Mouse (Mus musculus) heart, embryonic 15.5 days (tissue): ENCODE measurements around the gene Lrp5. TPM values are rescaled to one million over a fixed set of nuclear protein-coding genes. Genes with fewer than 3 reads are reported as not detected.

Source experiments
- ATAC-seq: fragments of 200-750 bp; cut with Nextera tagmentation; replicated peaks from 2 replicates; pipeline ENCODE4 v1.8.0; 2017; ENCODE audit warnings: low read depth, moderate TSS enrichment; ENCODE audit not compliant: insufficient number of reproducible peaks, insufficient read depth, low FRiP score
- H3K27ac ChIP-seq: fragments of 300-500 bp; sonication (generic); 2 replicates; pipeline ENCODE4 v1.5.1; 2015; ENCODE audit warnings: mild to moderate bottlenecking, inconsistent platforms
- H3K27me3 ChIP-seq: fragments of 300-500 bp; sonication (generic); 2 replicates; pipeline ENCODE4 v1.6.1; 2015; ENCODE audit warnings: inconsistent platforms
- H3K36me3 ChIP-seq: fragments of 300-500 bp; sonication (generic); 2 replicates; pipeline ENCODE4 v1.6.1; 2015; ENCODE audit warnings: mild to moderate bottlenecking, inconsistent platforms
- H3K4me1 ChIP-seq: fragments of 300-500 bp; sonication (generic); replicated peaks from 2 replicates; pipeline ENCODE4 v1.6.1; 2015; ENCODE audit warnings: inconsistent platforms
- H3K4me2 ChIP-seq: fragments of 300-500 bp; sonication (generic); 2 replicates; pipeline ENCODE4 v1.6.1; 2015; ENCODE audit warnings: inconsistent platforms, mild to moderate bottlenecking, moderate library complexity
- H3K4me3 ChIP-seq: fragments of 300-500 bp; sonication (generic); 2 replicates; pipeline ENCODE4 v1.5.1; 2015; ENCODE audit warnings: mild to moderate bottlenecking, inconsistent platforms
- H3K9ac ChIP-seq: fragments of 300-500 bp; sonication (generic); 2 replicates; pipeline ENCODE4 v1.6.1; 2015; ENCODE audit warnings: mild to moderate bottlenecking, inconsistent platforms
- H3K9me3 ChIP-seq: fragments of 300-500 bp; sonication (generic); replicated peaks from 2 replicates; pipeline ENCODE4 v1.6.1; 2016; ENCODE audit warnings: inconsistent platforms
- WGBS: fragments of 180-500 bp; shearing (Covaris S2); methylation state at CpG from one replicate; pipeline ENCODE4 v1.1.7; 2015; ENCODE audit warnings: mixed read lengths; 5-methylcytosine and 5-hydroxymethylcytosine counted together
- polyA plus RNA-seq: library from polyadenylated mRNA; unstranded; fragments of >200 nt; fragmentation: Nextera tagmentation; extraction: Ambion mirVana; gene quantifications from 2 replicates; pipeline ENCODE4 v1.2.1, GENCODE M21; 2015

Gene Lrp5
- polyA plus RNA-seq, 1 experiment from 2014 or later, result 3.0 TPM

GRCm38 (mm10) chr19:3654940-3655339, 31.4 kb downstream of the Lrp5 start:
- no peaks in the 10 kb centered on the region for H3K9me3 ChIP-seq
- H3K4me2 ChIP-seq, result no peak overlapping the region
- ATAC-seq, result no peak
- H3K36me3 ChIP-seq, result peaks cover 31% of the 10 kb centered on the region
- WGBS, result 60% methylated on average over 4 of the region's 4 CpGs
- H3K4me3 ChIP-seq, result no peak overlapping the region
- peak overlapping the region; percentile 33; the same call in 1 of the 2 replicates for H3K27ac ChIP-seq
- no peaks in the 10 kb centered on the region for H3K27me3 ChIP-seq
- peaks cover 25% of the 10 kb centered on the region for H3K4me1 ChIP-seq
- no peak overlapping the region for H3K9ac ChIP-seq

- no peak overlapping the region for H3K9ac ChIP-seq
- WGBS, result 64% methylated on average over 5 of the region's 5 CpGs
- peak overlapping the region; percentile 33 for H3K27ac ChIP-seq
- H3K4me2 ChIP-seq, result no peak overlapping the region
- ATAC-seq, result 0 out of 2 replicates have a peak, but pooled peaks have one; percentile 37
- H3K36me3 ChIP-seq, result peaks cover 29% of the 10 kb centered on the region
- no peaks in the 10 kb centered on the region for H3K9me3 ChIP-seq
- H3K4me1 ChIP-seq, result peaks cover 25% of the 10 kb centered on the region
- H3K4me3 ChIP-seq, result no peak overlapping the region
- no peaks in the 10 kb centered on the region for H3K27me3 ChIP-seq
Measured at GRCm38 (mm10) chr19:3654058-3654457, 32.3 kb downstream of the Lrp5 start.

GRCm38 (mm10) chr19:3653508-3653907, 32.9 kb downstream of the Lrp5 start:
- no peak for ATAC-seq
- no peak overlapping the region for H3K4me3 ChIP-seq
- 80% methylated on average over 4 of the region's 4 CpGs for WGBS
- H3K9me3 ChIP-seq, result no peaks in the 10 kb centered on the region
- H3K27me3 ChIP-seq, result no peaks in the 10 kb centered on the region
- H3K4me1 ChIP-seq, result peaks cover 25% of the 10 kb centered on the region
- H3K4me2 ChIP-seq, result no peak overlapping the region
- H3K27ac ChIP-seq, result peak overlapping the region; percentile 33
- peaks cover 23% of the 10 kb centered on the region for H3K36me3 ChIP-seq
- H3K9ac ChIP-seq, result no peak overlapping the region

GRCm38 (mm10) chr19:3651989-3652388, 34.4 kb downstream of the Lrp5 start:
- 96% methylated on average over 13 of the region's 13 CpGs for WGBS
- no peak overlapping the region for H3K27ac ChIP-seq

GRCm38 (mm10) chr19:3651220-3651619, 35.1 kb downstream of the Lrp5 start:
- no peaks in the 10 kb centered on the region for H3K27me3 ChIP-seq
- no peak overlapping the region for H3K4me2 ChIP-seq
- peaks cover 24% of the 10 kb centered on the region for H3K36me3 ChIP-seq
- H3K9me3 ChIP-seq, result no peaks in the 10 kb centered on the region
- 100% methylated on average over 3 of the region's 3 CpGs for WGBS
- H3K4me1 ChIP-seq, result peaks cover 22% of the 10 kb centered on the region
- no peak for ATAC-seq
- no peak overlapping the region for H3K27ac ChIP-seq
- no peak overlapping the region for H3K4me3 ChIP-seq
- no peak overlapping the region for H3K9ac ChIP-seq

More at GRCm38 (mm10) chr19:3651989-3652388, 34.4 kb downstream of the Lrp5 start:
- H3K4me3 ChIP-seq, result no peak overlapping the region
- H3K4me2 ChIP-seq, result no peak overlapping the region
- no peak overlapping the region for H3K9ac ChIP-seq
- ATAC-seq, result no peak
- H3K4me1 ChIP-seq, result peaks cover 25% of the 10 kb centered on the region
- H3K36me3 ChIP-seq, result peaks cover 22% of the 10 kb centered on the region
- no peaks in the 10 kb centered on the region for H3K27me3 ChIP-seq
- H3K9me3 ChIP-seq, result no peaks in the 10 kb centered on the region

DNA sequence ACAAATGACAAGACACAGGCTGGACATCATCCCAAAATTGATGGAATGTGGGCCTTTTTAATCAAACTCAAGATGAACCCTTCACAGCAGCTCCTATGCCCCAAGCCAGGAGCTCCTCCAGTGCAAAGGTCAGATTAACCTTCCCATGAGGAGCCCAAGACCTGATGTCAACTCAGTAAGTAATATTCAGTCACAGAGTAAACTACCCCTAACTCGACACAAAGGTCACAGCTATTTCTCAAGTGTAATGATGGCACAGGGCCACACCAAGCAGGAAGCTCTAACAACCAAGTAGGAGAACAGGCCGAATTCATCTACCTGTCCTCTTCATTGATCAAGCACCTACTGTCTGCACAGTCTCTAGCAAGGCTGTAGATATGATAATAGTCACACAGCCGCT, 35.9 kb downstream of the Lrp5 start:
- WGBS, result 86% methylated on average over 3 of the region's 3 CpGs
- no peak overlapping the region for H3K27ac ChIP-seq
- no peaks in the 10 kb centered on the region for H3K9me3 ChIP-seq
- no peaks in the 10 kb centered on the region for H3K27me3 ChIP-seq
- H3K4me2 ChIP-seq, result no peak overlapping the region
- no peak for ATAC-seq
- H3K36me3 ChIP-seq, result peaks cover 28% of the 10 kb centered on the region
- H3K4me3 ChIP-seq, result no peak overlapping the region
- H3K4me1 ChIP-seq, result peaks cover 24% of the 10 kb centered on the region
- H3K9ac ChIP-seq, result no peak overlapping the region

GRCm38 (mm10) chr19:3648830-3649450, 37.4 kb downstream of the Lrp5 start:
- H3K36me3 ChIP-seq, result peaks cover 31% of the 10 kb centered on the region
- H3K9ac ChIP-seq, result no peak overlapping the region
- H3K27me3 ChIP-seq, result no peaks in the 10 kb centered on the region
- no peak overlapping the region for H3K4me3 ChIP-seq
- WGBS, result 73% methylated on average over 7 of the region's 11 CpGs
- peaks cover 12% of the 10 kb centered on the region for H3K4me1 ChIP-seq
- H3K9me3 ChIP-seq, result no peaks in the 10 kb centered on the region
- no peak; the same call in 1 of the 2 replicates for ATAC-seq
- no peak overlapping the region for H3K27ac ChIP-seq
- H3K4me2 ChIP-seq, result no peak overlapping the region

DNA sequence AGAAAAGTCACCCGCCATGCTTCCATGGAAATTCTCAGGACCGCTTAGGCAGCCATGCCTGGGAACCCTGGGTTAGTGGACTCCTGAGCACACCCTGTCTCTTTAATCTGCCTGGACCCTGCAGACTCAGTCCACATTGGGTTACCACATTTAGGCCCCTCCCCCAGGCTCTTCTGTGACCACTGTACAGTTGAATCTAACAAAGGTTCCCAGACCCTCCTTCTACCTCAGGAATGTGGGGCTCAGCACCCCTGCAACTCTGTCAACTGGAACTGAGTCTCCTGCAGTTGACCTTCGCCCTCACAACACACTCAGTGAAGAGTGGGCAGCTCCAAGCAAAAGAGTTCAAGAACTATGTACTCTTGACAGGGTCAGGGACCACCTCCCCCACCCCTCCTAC, 38.4 kb downstream of the Lrp5 start:
- H3K36me3 ChIP-seq, result peaks cover 31% of the 10 kb centered on the region
- no peak overlapping the region for H3K27ac ChIP-seq
- no peak overlapping the region for H3K9ac ChIP-seq
- no peak overlapping the region for H3K4me3 ChIP-seq
- H3K9me3 ChIP-seq, result no peaks in the 10 kb centered on the region
- H3K27me3 ChIP-seq, result no peaks in the 10 kb centered on the region
- no peak for ATAC-seq
- 92% methylated on average over 3 of the region's 3 CpGs for WGBS
- H3K4me2 ChIP-seq, result no peak overlapping the region
- H3K4me1 ChIP-seq, result peaks cover 6% of the 10 kb centered on the region

GRCm38 (mm10) chr19:3645813-3646212, 40.6 kb downstream of the Lrp5 start:
- Histone ChIP-seq H3K4me2 (no peak overlapping the region), H3K9ac (no peak overlapping the region), H3K27ac (peak overlapping the region; percentile 29), H3K27me3 (no peaks in the 10 kb centered on the region), H3K4me1 (peaks cover 26% of the 10 kb centered on the region), H3K9me3 (no peaks in the 10 kb centered on the region), H3K4me3 (no peak overlapping the region), H3K36me3 (peaks cover 15% of the 10 kb centered on the region; the same call in 1 of the 2 replicates)
- ATAC-seq, result no peak
- WGBS, result 75% methylated on average over 3 of the region's 3 CpGs

- H3K36me3 ChIP-seq, result peaks cover 15% of the 10 kb centered on the region; the same call in 1 of the 2 replicates
- ATAC-seq, result no peak
Measured at GRCm38 (mm10) chr19:3645318-3645717, 41.0 kb downstream of the Lrp5 start.

GRCm38 (mm10) chr19:3639561-3639960, 46.8 kb downstream of the Lrp5 start:
- H3K27me3 ChIP-seq, result no peaks in the 10 kb centered on the region
- 80% methylated on average over 7 of the region's 7 CpGs for WGBS
- H3K9ac ChIP-seq, result no peak overlapping the region
- H3K4me2 ChIP-seq, result no peak overlapping the region
- H3K36me3 ChIP-seq, result 0 out of 2 replicates have a peak, but pooled peaks cover 3% of the 10 kb centered on the region
- peak overlapping the region; percentile 76; the same call in 1 of the 2 replicates for H3K27ac ChIP-seq
- no peak overlapping the region for H3K4me3 ChIP-seq
- peaks cover 55% of the 10 kb centered on the region for H3K4me1 ChIP-seq
- ATAC-seq, result no peak
- H3K9me3 ChIP-seq, result no peaks in the 10 kb centered on the region

More at GRCm38 (mm10) chr19:3645318-3645717, 41.0 kb downstream of the Lrp5 start:
- no peak overlapping the region for H3K9ac ChIP-seq
- peaks cover 27% of the 10 kb centered on the region for H3K4me1 ChIP-seq
- H3K27me3 ChIP-seq, result no peaks in the 10 kb centered on the region
- no peak overlapping the region for H3K4me2 ChIP-seq
- H3K4me3 ChIP-seq, result no peak overlapping the region
- WGBS, result 80% methylated on average over 4 of the region's 4 CpGs
- H3K9me3 ChIP-seq, result no peaks in the 10 kb centered on the region
- H3K27ac ChIP-seq, result peak overlapping the region; percentile 29; the same call in 1 of the 2 replicates

GRCm38 (mm10) chr19:3638698-3639097, 47.7 kb downstream of the Lrp5 start:
- Histone ChIP-seq H3K4me1 (peaks cover 55% of the 10 kb centered on the region), H3K4me2 (no peak overlapping the region), H3K9me3 (no peaks in the 10 kb centered on the region), H3K36me3 (0 out of 2 replicates have a peak, but pooled peaks cover 3% of the 10 kb centered on the region), H3K9ac (peak overlapping the region; percentile 25; the same call in 1 of the 2 replicates), H3K4me3 (no peak overlapping the region), H3K27me3 (no peaks in the 10 kb centered on the region), H3K27ac (peak overlapping the region; percentile 76)
- WGBS, result 14% methylated on average over 8 of the region's 8 CpGs
- peak; percentile 65; the same call in 1 of the 2 replicates for ATAC-seq
